Mouse (Mus musculus): ENCODE measurements around the gene Caly.

Gene Caly

DNA sequence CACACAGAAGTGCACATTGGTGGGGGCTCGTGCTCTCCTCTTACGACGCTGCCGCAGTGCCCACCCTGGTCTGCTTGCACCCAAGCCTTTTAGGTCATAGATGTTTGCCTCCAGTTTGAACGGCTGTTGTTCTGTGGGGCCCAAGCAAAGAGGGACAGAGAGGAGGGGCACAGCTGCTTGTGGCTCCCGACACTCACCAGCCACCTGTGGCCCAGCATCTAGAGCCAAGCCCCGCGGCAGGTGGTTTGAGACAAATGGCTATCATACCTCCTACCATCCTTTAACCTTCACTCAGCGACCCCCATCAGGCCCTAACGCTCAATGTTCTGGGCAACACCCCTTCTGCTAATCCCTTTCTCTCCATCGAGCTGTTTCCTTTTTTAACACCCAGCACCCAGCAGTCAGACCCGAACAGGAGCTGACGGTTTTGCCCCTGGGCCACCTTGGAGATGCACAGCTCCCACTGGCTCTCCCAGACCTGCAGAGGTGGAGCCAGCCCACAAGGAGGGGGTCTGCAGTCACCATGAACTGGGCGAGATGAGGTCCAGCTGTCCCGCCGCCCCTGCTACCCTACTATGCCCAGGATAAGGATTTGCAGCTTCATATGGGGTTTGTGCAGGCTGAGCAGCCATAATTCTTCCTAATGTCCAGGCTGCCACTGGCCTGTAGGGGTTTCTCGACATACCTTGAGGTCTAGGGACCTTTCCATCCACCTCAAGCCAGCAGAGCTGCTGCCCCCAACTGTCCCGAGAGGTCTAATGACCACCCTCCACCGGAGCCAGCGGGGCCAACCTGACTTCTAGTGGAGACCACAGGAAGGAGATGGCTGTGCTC, 723 bp downstream of the Caly start:
- peak; percentile 33 to 35 for DNase-seq (ENCODE audit: low spot score in 2 of 2)

- peak; percentile 65 to 85 for DNase-seq (ENCODE audit: low spot score in 2 of 2)
Measured at GRCm38 (mm10) chr7:140080503-140081156, 1.7 kb downstream of the Caly start.

DNA sequence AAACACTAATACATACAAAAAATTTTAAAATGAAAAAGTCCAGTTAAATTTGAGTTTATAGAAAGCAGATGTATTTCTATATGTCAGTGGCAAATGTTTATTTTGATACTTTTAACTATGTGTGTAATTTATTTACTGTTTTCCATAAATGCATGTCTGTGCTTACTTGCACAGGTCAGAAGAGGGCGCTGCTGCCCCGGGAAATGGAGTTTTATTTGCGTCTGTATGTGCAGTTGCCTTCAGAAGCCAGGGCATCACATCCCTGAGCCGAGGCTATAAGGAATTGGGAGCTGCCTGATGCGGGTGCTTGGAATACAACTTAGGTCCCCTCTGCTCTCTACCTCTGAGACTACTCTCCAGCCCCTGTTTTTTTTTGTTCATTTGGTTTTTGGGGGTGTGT, 3.6 kb downstream of the Caly start:
- DNase-seq (ENCODE audit: low spot score in 2 of 2): peak in 1 of 2 experiments; percentile 62

GRCm38 (mm10) chr7:140077698-140078097, 4.7 kb downstream of the Caly start:
- DNase-seq (ENCODE audit: low spot score in 2 of 2): no peak

DNA sequence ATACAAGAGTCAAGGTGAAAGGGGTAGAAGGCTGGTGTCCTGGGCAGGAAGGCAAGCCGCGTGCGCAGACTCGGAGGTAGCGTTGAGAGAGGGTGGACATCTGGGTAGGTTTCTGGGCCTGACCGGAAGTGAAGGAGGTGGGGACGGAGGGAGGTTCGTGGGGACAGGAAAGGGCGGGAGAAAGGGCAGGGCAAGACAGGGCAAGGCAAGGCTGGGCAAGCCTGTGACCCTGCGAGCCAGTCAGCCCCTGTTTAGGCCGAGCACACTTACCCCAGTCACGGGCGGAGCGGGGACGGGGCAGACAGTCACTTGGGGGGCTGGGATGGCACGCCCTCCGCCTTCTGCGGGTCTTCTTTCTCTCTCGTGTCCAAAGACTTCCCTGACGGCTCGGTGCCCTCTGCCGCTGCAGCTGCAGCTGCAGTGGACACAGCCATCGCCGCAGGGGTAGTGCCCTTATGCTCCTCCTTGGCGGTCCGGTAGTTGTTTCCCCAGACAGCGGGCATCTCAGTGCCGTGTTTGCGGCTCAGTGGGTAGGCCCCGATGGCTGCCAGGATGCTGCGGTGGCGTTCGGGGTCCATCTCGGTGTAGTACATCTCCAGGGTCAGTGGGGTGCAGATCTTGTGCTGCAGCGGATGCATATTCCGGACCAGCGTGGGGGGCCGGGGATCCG, 12.2 kb downstream of the Caly start:
- no peak for DNase-seq (ENCODE audit: low spot score in 2 of 2)

DNA sequence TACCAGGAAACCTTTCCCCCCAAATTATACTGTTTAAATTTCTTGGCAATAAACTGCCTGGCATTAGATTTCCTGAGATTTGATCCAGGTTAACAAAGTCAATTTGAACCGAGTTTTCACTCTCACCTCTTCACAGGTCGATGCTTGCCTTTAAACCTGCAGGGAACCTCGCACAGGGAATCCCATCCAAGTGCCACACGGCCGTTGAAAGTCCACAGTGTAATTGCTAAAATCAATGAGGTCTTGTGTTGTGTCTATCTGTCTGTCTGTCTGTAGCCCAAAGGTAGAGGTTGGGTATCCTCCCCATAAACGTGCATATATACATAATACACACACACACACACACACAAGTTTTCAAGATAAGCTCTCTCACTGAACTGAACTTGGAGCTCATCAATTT, 15.0 kb downstream of the Caly start:
- no peak for DNase-seq (ENCODE audit: low spot score in 2 of 2)

DNA sequence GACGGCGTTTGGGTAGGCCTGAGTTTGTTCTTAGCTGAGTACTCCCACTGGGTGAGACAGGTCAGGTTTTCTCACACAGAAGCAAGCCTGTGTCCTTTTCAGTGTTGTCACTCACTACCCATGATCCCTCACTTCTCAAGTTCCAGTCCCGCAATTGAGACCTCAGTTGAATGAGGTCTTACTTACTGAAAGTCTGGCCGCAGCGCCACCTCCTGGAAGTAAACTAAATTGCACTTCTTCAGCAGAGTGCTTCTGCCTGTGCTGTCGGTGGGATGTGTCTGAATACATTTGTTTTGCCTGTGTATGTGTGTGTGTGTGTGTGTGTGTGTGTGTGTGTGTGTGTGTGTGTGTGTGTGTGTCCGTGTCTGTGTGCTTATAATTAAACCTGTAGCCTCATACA, 19.3 kb downstream of the Caly start:
- DNase-seq (ENCODE audit: low spot score in 2 of 2): peak; percentile 61 to 69

GRCm38 (mm10) chr7:140062307-140062706, 20.0 kb downstream of the Caly start:
- DNase-seq (ENCODE audit: low spot score in 2 of 2): no peak

GRCm38 (mm10) chr7:140061832-140062130, 20.6 kb downstream of the Caly start:
- DNase-seq (ENCODE audit: low spot score in 2 of 2): no peak

- DNase-seq (ENCODE audit: low spot score in 2 of 2): no peak
Measured at GRCm38 (mm10) chr7:140060936-140061831, 21.2 kb downstream of the Caly start.

- no peak for DNase-seq (ENCODE audit: low spot score in 2 of 2)
Measured at GRCm38 (mm10) chr7:140059601-140060000, 22.7 kb downstream of the Caly start.

- DNase-seq (ENCODE audit: low spot score in 2 of 2): no peak
Measured at GRCm38 (mm10) chr7:140058528-140058927, 23.8 kb downstream of the Caly start.

DNA sequence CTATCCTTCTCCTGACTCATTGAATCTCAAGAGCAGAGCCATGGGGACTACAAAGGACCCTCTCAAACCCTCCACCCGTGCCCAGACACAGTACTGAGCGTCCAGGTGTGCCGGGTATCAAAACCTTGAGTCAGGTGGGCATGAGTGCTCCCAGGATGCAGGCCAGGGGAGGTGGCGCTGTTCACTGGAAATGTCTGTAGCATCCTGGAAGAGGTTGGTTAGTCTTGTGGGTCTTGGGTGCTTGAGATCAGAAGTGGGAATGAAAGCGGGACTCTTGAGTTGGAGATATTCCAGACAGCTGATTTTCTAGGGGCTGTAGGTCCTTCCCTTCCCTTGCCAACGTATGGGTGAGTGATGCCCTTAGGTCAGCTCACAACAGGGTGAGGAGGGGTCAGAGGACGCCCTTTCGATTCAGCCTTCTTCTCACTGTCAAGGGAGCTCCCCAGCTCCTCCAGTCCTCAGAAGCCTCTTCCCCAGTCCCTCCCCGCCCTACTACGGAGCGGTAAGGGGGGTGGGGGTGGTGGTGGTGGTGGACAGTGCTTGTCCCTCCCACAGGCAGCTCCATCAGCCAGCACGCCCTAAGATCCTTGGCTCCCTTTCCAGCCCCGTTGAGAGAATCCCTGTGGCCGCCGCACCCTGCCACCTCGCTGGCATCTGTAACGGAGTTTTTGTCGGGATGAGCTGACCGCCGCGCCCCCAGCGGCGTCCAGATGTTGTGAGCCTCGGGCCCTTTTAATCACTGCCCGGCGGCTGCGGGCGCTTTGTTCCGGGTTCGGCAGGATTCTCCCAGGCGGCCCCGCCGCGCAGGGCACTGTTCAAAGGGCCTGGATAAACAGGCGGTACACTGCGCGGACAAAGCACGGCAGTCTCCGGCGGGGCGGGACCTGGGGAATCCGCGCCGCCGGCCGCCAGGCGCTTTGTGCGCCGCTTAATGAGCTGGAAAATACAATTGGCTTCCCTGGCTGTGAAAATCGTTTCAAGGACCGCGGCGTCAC, 24.6 kb downstream of the Caly start:
- no peak for DNase-seq (ENCODE audit: low spot score in 2 of 2)

DNA sequence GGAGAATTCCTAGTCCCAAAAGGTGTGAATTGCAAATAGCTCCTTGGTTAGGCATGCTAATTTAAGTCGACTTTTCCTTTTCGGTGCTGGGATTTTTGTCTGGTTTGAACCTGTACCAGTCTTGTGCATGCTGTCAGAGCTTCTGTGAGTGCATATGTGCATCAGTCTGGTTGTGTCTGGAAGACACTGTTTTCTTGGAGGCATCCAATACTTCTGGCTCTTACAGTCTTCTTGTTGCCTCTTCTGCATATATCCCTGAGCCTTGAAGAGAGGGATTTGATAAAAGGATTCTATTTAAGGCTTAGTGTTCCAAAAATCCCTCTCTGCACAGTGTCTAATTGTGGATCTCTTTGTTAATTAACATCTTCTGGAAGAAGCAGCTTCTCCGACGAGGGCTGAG, 28.2 kb downstream of the Caly start:
- DNase-seq (ENCODE audit: low spot score in 2 of 2): no peak

GRCm38 (mm10) chr7:140049115-140049689, 33.1 kb downstream of the Caly start:
- DNase-seq (ENCODE audit: low spot score in 2 of 2): no peak

DNA sequence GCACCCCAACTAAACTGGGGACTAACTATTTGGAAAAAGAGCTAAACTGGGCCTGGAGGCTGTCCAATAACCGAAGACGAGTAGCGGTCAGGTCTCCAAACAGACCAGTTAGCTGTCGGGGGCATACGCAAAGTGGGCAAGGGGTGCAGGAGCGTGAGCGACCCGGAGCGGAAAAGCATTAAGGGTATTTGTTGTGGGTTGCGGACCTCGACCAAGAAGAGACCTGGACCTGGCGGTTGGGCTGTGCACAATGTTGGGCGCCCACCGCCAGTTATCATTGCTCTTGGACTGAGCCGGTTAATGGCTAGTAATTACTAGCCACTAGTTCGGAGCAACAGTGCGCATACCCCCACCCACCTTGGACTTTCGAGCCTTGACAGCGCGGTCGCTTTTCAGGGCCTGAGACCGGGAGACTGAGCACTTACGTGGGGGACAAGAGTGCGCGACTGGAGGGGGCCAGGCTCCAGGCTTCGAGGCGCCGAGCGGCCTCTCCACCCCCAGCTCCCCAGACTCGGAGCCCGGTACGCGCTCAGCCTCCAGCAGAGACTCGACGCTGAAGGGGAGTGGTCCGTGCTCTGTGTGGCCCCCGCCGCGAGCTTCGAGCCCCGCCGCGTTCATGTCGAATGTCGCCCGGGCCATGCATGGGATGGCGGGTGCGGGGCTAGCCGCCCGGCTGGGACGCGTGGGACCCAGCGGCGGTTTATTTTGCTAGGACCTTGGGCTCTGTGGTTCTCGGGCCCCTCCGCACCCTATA, 33.8 kb downstream of the Caly start, which contains the start of gene Msx3:
Msx3 (minus strand) TSS at position 729 of the 754 bp plus-strand sequence.
- no peak for DNase-seq (ENCODE audit: low spot score in 2 of 2)

DNA sequence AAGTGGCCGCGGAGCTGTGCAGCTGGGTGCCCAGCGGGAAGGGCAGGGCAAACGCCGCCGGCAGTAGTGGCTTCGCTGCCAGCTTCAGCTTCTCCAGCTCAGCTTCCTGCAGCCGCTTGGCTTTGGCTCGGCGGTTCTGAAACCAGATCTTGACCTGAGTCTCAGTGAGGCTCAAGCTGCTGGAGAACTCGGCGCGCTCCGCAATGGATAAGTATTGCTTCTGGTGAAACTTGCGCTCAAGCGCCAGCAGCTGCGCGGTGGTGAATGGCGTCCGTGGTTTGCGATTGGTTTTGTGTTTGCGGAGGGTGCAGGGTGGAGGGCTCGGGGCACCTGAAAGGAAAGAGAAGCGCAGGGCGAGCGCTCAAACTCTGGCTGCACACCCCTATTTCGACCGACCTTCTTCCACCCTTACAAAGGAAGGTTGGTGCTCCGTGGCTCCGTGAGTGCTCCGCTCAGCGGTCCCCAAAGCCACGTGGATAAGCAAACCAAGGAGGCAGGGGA, 34.5 kb downstream of the Caly start:
- DNase-seq (ENCODE audit: low spot score in 2 of 2): no peak

DNA sequence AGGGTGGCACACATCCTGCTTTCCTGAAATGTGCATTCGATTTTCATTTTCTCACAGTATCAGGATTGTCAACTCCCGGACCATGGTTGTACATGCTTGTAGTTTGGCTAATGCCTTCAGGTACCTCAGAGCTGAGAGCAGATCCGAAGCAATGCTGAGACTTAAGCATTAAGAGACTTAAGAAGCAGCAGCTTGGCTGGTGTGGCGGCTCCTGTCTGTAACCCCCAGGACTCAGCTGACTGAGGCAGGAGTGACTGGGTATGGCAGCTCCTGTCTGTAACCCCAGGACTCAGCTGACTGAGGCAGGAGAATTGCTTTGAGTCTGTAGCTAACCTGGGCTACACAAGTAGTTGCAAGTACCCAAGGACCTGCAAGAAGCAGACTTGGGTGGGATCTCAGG, 36.8 kb downstream of the Caly start:
- no peak for DNase-seq (ENCODE audit: low spot score in 2 of 2)

DNA sequence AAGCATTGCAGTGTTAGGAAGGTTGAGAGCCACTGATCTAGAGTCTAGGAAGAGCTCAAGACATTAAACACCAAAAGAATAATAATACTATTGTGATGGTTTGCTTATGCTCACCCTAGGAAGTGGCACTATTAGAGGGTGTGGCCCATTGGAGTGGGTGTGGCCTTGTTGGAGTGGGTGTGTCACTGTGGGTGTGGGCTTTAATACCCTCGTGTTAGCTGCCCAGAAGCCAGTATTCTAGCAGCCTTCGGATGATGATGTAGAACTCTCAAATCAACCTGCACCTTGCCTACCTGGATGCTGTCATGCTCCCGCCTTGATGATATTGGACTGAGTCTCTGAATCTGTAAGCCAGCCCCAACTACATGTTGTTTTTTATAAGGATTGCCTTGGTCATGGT, 39.6 kb downstream of the Caly start:
- DNase-seq (ENCODE audit: low spot score in 2 of 2): no peak

Data from frontal cortex, postnatal 25 days (tissue).